Mouse (Mus musculus) granulocyte monocyte progenitor cell, adult 5-6 weeks (primary cell): Measurements from ENCODE around the gene Apoh. TPM values are rescaled to one million over a fixed set of nuclear protein-coding genes. Genes with fewer than 3 reads are reported as not detected.
A peak's percentile ranks its signal among the peaks of the same experiment; 100 is the strongest.

Experiments used
- ATAC-seq: replicated peaks from 2 replicates; pipeline ENCODE4 v1.8.0; 2016; ENCODE audit warnings: mild to moderate bottlenecking, moderate TSS enrichment, inconsistent platforms; ENCODE audit not compliant: poor library complexity, severe bottlenecking
- total RNA-seq, 2 experiments: library from RNA; stranded (forward) in 1 of 2; stranded (reverse) in 1 of 2; fragments of 200-712, 200-1000 nt in 1 of 2; fragments of >200 nt in 1 of 2; fragmentation: Nextera tagmentation in 1 of 2; gene quantifications; 2 replicates each; pipeline ENCODE4 v1.2.3; 2014 to 2017

The Apoh gene
- total RNA-seq (2014; fragmentation: Nextera tagmentation) = not detected in 2 replicates
- not detected in 2 replicates for total RNA-seq (2017)

DNA sequence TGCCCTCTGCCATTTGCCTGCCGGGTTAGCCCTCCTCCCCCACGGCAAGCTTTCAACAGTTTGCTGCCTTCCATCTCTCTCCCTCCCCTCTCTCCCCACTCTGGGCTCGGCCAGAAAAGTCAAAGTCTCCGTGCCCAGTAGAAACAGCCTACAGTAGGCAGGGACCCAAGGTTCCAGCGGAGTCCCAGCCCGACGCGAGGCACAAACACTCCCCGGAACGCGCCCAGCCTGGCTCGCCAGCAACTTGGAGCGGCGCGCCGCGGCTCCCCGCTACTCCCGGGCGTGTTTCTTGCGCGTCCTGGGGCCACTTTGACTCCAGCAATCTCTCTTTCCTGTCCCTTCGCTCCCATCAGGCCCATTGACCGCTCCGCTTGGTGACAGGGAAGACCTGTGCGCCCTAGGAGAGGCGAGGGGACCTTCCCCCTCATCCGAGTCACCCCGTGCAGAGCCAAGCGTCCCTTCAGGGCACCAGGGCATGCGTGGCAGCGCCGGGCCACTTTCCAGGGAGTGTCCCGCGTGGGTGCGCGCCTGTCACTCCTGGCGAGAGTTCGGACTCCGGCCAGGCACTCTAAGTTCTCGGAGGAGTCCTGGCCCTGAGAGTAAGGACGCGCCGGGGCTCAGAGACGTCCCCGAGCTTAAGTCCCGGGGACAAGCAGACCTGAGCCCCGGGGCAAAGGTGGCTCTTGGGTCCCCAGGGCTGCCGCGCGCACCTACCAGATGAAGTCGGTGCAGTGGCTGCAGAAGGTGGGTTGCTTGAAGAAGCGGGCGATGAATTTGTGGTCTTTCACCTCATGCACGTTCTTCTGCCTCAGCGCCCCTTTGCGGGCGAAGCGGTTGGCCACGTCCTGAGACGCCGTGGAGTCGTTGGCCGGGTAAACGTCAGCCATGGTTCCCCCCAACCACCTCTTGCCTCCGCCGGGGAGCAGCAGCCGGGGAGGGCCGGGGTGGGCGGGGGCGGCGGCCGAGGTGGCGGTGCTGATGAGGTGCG, at the start of gene Apoh:
Gene Apoh (plus strand): TSS at position 574 of the 988 bp plus-strand sequence.
- ATAC-seq = peak; percentile 38

- ATAC-seq = no peak
Observed at GRCm38 (mm10) chr11:108293843-108294242, 49.3 kb upstream of the Apoh start.

DNA sequence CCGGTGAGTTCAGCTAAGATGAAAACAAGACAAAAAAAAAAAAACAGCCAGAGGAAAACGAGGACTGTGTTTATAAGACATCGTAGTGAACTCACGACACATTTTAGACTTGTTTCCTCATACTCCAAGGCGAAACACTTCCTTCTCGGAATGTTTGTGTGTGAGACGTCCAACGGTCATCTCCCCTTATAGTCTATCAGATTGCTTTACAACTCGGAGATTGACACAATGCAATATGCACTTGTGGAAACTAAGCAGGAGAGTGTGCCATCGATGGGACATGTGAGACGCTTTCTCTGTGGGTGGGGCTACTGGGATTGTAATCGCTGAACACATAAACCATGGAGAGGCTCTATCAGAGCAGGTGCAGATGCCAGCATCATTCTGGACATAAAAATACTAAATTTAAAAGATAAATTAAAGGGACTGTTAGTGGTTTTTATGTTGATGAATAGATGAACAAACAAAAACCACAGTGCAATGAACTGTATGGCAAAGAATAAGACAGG, 48.8 kb upstream of the Apoh start:
- ATAC-seq = no peak

DNA sequence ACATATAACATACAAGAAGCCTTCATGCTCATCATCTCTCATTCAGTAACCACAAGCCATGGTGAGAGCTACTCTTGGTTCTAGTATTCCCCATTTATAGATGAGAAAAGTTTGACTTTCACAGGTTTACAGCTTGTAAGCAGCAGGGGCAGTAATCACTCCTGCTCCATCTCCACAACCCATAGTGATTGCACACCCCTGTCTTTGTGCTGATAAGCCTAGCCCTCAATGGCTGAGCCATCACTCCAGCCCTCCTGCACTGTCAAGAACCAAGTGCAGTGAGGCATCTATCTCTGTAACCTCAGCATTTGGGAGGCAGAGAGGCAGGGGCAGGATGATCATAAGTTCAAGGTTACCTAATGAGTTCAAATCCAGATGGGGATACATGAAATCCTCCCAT, 47.8 kb upstream of the Apoh start:
- ATAC-seq = no peak

DNA sequence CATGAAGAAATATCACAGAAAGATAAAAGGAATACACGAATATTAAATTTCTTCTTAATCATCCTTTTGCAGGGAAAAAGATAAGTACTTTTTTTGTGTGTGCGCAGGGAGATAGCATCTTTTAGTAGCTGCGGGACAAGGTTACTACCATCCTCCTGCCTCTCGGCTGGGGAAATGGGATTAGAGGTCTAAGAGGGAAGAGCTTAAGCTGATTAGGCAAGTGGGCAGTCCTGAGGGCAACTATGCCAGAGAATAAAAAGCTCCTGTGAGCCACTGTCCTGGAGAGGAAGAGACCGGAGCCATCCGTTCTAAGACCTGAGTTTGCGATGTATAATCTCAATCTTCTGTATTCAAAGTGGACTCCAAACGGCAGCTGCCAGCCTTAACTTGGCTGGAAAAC, 45.2 kb upstream of the Apoh start:
- ATAC-seq = no peak

DNA sequence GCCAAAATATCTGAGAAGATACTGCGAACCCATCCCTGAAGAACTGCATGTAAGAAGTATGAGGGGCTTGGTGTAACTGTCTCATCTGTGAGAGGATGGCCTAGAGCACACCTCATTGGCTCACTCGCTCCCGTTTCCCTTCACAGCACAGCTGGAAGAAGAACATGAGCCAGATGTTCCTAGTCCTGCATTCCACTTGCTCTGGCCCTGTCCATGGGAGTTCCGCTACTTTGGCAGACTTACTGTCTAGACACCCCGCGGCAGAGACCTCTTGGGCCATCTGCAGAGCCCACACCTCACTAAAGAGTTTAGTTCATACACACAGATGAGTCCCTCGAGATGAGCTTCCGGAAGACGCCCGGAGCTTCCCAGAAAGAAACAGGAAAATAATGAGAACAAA, 43.2 kb upstream of the Apoh start:
- ATAC-seq = no peak

- ATAC-seq = no peak
Observed at GRCm38 (mm10) chr11:108300443-108300842, 42.7 kb upstream of the Apoh start.

DNA sequence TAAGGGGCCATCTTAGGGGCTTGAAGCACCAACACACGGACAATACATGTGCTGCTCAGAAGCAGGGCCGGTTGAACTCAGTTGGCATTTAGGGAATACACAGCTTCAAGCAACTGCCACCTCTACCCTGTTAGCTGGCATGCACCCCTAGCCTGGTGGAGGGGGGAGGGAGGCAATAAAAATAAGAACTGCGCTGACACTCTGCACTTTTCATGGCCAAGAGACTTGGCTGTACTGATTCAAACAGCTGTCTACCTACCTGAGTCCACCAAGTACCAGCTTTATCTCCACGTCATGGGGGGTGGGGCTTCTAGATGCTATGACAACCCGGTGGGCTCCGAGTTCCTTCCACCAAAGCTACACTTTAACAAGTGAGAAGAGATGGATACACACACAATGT, 42.1 kb upstream of the Apoh start:
- no peak for ATAC-seq

DNA sequence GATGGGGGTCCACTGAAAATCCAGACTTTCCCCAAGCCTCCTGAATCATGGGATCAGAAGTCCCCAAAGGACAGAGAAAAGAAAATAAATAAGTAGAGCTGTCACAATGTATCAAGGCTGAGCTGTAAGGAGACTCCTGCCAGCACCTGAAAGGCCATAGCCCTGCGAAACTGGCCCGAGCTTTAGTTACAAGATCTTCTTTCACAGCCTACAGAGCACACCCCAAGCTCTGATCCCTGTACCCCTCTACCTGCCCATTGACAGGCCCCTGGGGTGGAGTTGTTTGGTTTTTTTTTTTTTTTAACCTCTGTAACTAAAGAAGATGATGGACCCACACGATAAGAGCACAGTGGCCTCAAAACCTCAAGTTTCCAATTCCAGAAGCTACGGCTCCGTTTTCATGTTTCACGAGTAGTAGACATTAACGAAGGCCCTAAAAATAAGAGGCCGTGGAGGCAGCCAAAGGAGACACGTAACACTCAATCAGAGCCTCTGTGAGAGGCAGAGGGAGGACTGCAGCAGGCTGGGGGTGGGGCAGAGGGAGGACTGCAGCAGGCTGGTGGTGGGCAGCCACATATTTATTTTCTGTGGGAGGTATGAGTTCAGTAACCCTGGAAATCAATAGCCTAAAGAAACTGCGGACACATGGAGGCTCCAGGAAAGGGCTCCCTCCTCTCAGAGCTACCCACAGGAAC, 41.2 kb upstream of the Apoh start:
- ATAC-seq = no peak

DNA sequence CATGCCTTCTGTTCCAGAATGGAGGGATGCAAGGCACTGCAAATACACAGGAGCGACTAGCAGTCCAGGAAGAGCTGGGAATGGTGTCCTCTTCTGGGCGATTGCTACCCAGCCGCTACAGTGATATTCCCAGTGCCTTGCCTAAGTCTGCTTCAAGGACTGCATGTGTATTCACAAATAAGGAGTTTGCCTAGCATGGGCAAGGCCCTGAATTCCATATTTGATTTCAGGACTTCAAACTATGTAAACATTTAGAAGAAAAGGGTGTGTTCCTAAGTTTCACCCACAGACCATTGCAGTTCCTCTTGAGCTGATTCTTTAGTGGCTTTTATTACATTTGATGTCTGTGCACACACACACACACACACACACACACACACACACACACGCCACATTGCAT, 39.4 kb upstream of the Apoh start:
- no peak for ATAC-seq

- no peak for ATAC-seq
Observed at GRCm38 (mm10) chr11:108307258-108307657, 35.9 kb upstream of the Apoh start.

DNA sequence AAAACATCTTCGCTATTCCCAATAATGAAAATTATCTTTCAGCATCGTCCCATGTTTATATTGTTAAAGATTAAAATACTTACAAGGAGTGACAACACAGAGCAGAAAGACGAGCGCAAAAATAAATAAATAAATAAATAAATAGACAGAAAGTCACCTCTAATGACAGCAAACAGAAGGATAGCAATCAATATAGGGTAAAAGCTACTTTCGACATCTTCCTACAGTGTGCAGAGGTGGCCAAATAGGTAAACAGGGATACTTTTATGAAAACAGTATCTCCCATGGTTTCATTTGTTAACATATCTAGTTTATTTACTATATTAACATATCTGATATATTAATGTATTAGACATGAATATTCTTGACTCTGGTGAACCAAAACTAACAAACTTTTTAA, 34.9 kb upstream of the Apoh start:
- ATAC-seq = no peak

- no peak for ATAC-seq
Observed at GRCm38 (mm10) chr11:108309791-108310190, 33.4 kb upstream of the Apoh start.

- no peak for ATAC-seq
Observed at GRCm38 (mm10) chr11:108311912-108312311, 31.2 kb upstream of the Apoh start.

DNA sequence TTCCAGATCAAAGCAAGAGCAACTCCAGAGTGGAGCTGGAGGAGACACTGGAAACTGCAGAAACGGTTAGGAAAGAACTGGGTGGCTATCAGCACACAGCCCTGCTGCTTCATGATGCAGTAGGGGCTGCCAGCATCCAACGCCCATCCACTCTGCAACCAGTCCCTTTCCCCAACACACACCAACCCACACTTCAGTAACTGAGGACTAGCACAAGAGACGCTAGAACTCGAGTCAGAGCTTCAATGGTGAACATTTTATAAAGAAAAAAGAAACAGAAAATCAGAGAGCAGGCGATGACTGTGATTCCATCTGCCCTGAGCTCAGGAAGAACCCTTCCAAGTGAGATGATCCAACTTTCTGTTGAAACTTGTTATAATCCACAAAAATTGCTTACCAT, 30.6 kb upstream of the Apoh start:
- no peak for ATAC-seq

GRCm38 (mm10) chr11:108315736-108316135, 27.4 kb upstream of the Apoh start:
- no peak for ATAC-seq

DNA sequence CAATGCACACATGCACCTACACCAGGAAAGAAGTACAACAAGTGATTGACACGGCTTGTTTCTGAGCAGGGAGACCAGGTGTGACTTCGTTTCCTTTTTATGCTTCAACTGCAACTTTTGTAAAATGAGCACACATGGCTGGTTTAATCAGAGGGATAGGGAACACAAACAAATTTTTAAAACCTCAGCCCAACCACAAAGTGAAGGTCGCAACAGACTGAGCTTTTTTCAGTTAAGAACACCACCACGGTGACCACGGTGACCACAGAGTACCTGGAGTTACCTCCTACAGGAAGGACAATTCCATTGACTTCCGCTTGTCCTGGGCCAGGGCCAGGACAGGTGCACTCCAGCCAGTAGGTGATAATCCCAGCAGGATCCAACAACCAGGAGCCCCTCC, 25.3 kb upstream of the Apoh start:
- no peak for ATAC-seq

- no peak for ATAC-seq
Observed at GRCm38 (mm10) chr11:108319162-108319561, 24.0 kb upstream of the Apoh start.

GRCm38 (mm10) chr11:108320561-108320960, 22.6 kb upstream of the Apoh start:
- no peak for ATAC-seq

- ATAC-seq = no peak
Observed at GRCm38 (mm10) chr11:108322156-108322555, 21.0 kb upstream of the Apoh start.

DNA sequence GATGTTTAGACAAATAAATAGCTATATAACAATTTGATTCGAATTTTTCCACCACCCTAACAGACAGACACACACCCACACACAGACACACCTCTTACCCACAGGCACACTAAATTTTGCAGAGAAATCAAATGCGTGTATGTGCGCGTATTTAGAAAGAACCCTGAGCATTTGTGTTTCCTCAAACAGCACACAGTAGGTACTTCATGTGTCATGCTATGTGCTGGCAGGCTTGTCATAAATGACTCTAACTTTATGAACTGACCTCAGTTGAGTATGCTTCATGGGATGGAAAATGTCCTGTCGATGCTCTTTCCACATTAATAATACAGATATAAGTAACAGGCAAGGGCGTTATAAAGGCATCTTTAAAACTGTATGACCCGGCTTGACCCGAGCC, 17.2 kb upstream of the Apoh start:
- no peak for ATAC-seq
